22 mouse cellular contexts compared by ENCODE assay signal in genomic region chr15:99711491-99711890, GRCm38 (mm10). TPM values are rescaled to one million over a fixed set of nuclear protein-coding genes. Genes with fewer than 3 reads are reported as not detected.
"Had no signal": no experiment of that assay in that cellular context is flagged by ENCODE, and none has a peak within 500 bp of the region (broad histone marks: within the 10 kb centered on the region; RNA-seq: fewer than 3 reads in every experiment).

No protein-coding gene starts in this region.

- H3K27me3 ChIP-seq: limb, embryonic 12.5 days; limb, embryonic 15.5 days; liver, embryonic 15.5 days; midbrain, embryonic 12.5 days; midbrain, embryonic 15.5 days; neural tube, embryonic 12.5 days; neural tube, embryonic 15.5 days had no signal

- H3K4me2 ChIP-seq: limb, embryonic 12.5 days; limb, embryonic 15.5 days; liver, embryonic 15.5 days; lung, embryonic 14.5 days; midbrain, embryonic 12.5 days; midbrain, embryonic 15.5 days; neural tube, embryonic 12.5 days; neural tube, embryonic 15.5 days had no signal

- ATAC-seq: intestine, embryonic 16.5 days; lung, postnatal 0 days; midbrain, embryonic 15.5 days had no signal

- H3K27ac ChIP-seq: limb, embryonic 12.5 days; limb, embryonic 15.5 days; macrophage; midbrain, embryonic 12.5 days; midbrain, embryonic 15.5 days; neural tube, embryonic 12.5 days; neural tube, embryonic 15.5 days had no signal

- H3K9ac ChIP-seq: limb, embryonic 12.5 days; limb, embryonic 15.5 days; liver, embryonic 15.5 days; lung, embryonic 14.5 days; midbrain, embryonic 12.5 days; midbrain, embryonic 15.5 days; neural tube, embryonic 12.5 days; neural tube, embryonic 15.5 days had no signal

- H3K4me3 ChIP-seq: left cerebral cortex, adult 2 months; limb, embryonic 12.5 days; limb, embryonic 15.5 days; liver, embryonic 15.5 days; midbrain, embryonic 12.5 days; midbrain, embryonic 15.5 days; neural tube, embryonic 12.5 days; neural tube, embryonic 15.5 days had no signal

- H3K9me3 ChIP-seq: limb, embryonic 12.5 days; limb, embryonic 15.5 days; liver, embryonic 15.5 days; midbrain, embryonic 12.5 days; midbrain, embryonic 15.5 days; neural tube, embryonic 12.5 days; neural tube, embryonic 15.5 days had no signal

- DNase-seq: kidney, adult 18-20 months; kidney, adult 9 months; kidney, postnatal 14 days; kidney, postnatal 4 days; layer of hippocampus, adult 9-11 months; lung, embryonic 14.5 days; thymus, adult 18-20 months; thymus, postnatal 36 days had no signal

RNA-seq across cellular contexts. Expression of gene Gm17349, which starts 6.2 kb away (rescaled TPM):
- polyA plus RNA-seq: intestine, embryonic 16.5 days; kidney, embryonic 16.5 days; limb, embryonic 12.5 days; limb, embryonic 15.5 days; liver, embryonic 15.5 days; lung, embryonic 14.5 days; macrophage; midbrain, embryonic 12.5 days; midbrain, embryonic 15.5 days; neural tube, embryonic 12.5 days; neural tube, embryonic 15.5 days; stomach, embryonic 16.5 days; testis, adult 2 months had no signal
